Mouse (Mus musculus) adrenal gland, postnatal 36 days (tissue): ENCODE results near the gene Olfr1186. TPM values are rescaled to one million over a fixed set of nuclear protein-coding genes. Genes with fewer than 3 reads are reported as not detected.
"Not testable (repeated sequence)": the region's sequence is repeated elsewhere in the genome, so short reads cannot be mapped to it uniquely, and the experiment has no call there.

Source experiments
- DNase-seq, 2 experiments: peaks; one replicate each; pipeline ENCODE4 v3.0.0; 2021; ENCODE audit warnings: mixed read lengths in 1 of 2
- long read RNA-seq, 2 experiments: library from polyadenylated mRNA; stranded (forward); transcript quantifications; one replicate each; pipeline ENCODE4 v2.0.0; 2021; ENCODE audit warnings: borderline sequencing depth in 2 of 2
- total RNA-seq, 2 experiments: library from RNA; stranded (reverse); gene quantifications; 2 replicates each; pipeline ENCODE4 v1.2.3; 2021

Gene Olfr1186
- total RNA-seq: not detected
- long read RNA-seq, experiment 1: 0 reads
- long read RNA-seq, experiment 2: 0 reads

- DNase-seq: no peak
Measured at GRCm38 (mm10) chr2:88518251-88518650, at the start of gene Olfr1186. TSS of gene Olfr1186 (plus strand) at chr2:88518551.

GRCm38 (mm10) chr2:88483298-88483697 lies 35.1 kb upstream of the Olfr1186 start, which contains the start of gene Olfr1184:
TSS of gene Olfr1184 (plus strand) at chr2:88483598.
- no peak for DNase-seq

GRCm38 (mm10) chr2:88493020-88493419 lies 25.3 kb upstream of the Olfr1186 start, which contains the start of gene Olfr1185-ps1:
TSS of gene Olfr1185-ps1 (plus strand) at chr2:88493320.
- no peak for DNase-seq

- DNase-seq: no peak
Measured at GRCm38 (mm10) chr2:88525720-88526119, 7.4 kb downstream of the Olfr1186 start.

- DNase-seq: no peak
Measured at GRCm38 (mm10) chr2:88556635-88557034, 38.3 kb downstream of the Olfr1186 start, which contains the start of gene Olfr1188. TSS of gene Olfr1188 (plus strand) at chr2:88556935.

- DNase-seq: not testable (repeated sequence)
Measured at GRCm38 (mm10) chr2:88572696-88573095, 54.3 kb downstream of the Olfr1186 start.

Other genes starting within 250 kb of the Olfr1186 start
- gene Olfr1173, start 238.7 kb upstream of the Olfr1186 start, total RNA-seq: not detected
- not detected for gene Olfr1174-ps, start 203.4 kb upstream of the Olfr1186 start, total RNA-seq
- not detected for gene Olfr1175-ps, start 191.3 kb upstream of the Olfr1186 start, total RNA-seq
- not detected for gene Olfr1176, start 181.8 kb upstream of the Olfr1186 start, total RNA-seq
- not detected for gene Olfr1177-ps, start 172.1 kb upstream of the Olfr1186 start, total RNA-seq
- not detected for gene Olfr1178, start 131.5 kb upstream of the Olfr1186 start, total RNA-seq
- not detected for gene Olfr1179, start 112.1 kb upstream of the Olfr1186 start, total RNA-seq
- not detected for gene Olfr1180, start 99.4 kb upstream of the Olfr1186 start, total RNA-seq
- not detected for gene Olfr1181, start 92.4 kb upstream of the Olfr1186 start, total RNA-seq
- not detected for gene Gm13757, start 69.4 kb upstream of the Olfr1186 start, total RNA-seq
- gene Olfr1183, start 63.7 kb upstream of the Olfr1186 start, total RNA-seq: not detected
- not detected for gene Olfr1184, start 35.0 kb upstream of the Olfr1186 start, total RNA-seq
- gene Olfr1185-ps1, start 25.2 kb upstream of the Olfr1186 start, total RNA-seq: not detected
- not detected for gene Olfr1188, start 38.4 kb downstream of the Olfr1186 start, total RNA-seq
- not detected for gene Olfr1189, start 67.9 kb downstream of the Olfr1186 start, total RNA-seq
- gene Olfr1191-ps1, start 122.0 kb downstream of the Olfr1186 start, total RNA-seq: under 1 TPM in 1 of 2 experiments, not detected in 1; 0.03 TPM
- not detected for gene Olfr1192-ps1, start 130.0 kb downstream of the Olfr1186 start, total RNA-seq
- gene Olfr1193, start 157.1 kb downstream of the Olfr1186 start, total RNA-seq: not detected
- gene Olfr1195, start 170.6 kb downstream of the Olfr1186 start, total RNA-seq: not detected
- gene Olfr1196, start 186.0 kb downstream of the Olfr1186 start, total RNA-seq: not detected
- not detected for gene Olfr1197, start 213.8 kb downstream of the Olfr1186 start, total RNA-seq
- not detected for gene Olfr1198, start 232.8 kb downstream of the Olfr1186 start, total RNA-seq
- not detected for gene Olfr1199, start 241.9 kb downstream of the Olfr1186 start, total RNA-seq